Mouse (Mus musculus) heart, embryonic 14.5 days (tissue): ENCODE results near the gene Suclg1. TPM values are rescaled to one million over a fixed set of nuclear protein-coding genes. Genes with fewer than 3 reads are reported as not detected.

Experiments
- ATAC-seq: fragments of 200-750 bp; cut with Nextera tagmentation; 2 replicates; pipeline ENCODE4 v1.8.0; 2017; ENCODE audit warnings: low read depth, moderate TSS enrichment; ENCODE audit not compliant: insufficient number of reproducible peaks, insufficient read depth, low FRiP score
- H3K27ac ChIP-seq, 2 experiments: fragments of 200-500 bp in 1 of 2; fragments of 300-500 bp in 1 of 2; sonication (generic) in 1 of 2; replicated peaks in 1 of 2; 2 replicates each; pipeline ENCODE4 v1.5.1; 2012 to 2014; ENCODE audit warnings: low read depth in 2 of 2, low read length in 2 of 2, control low read depth in 1 of 2, mild to moderate bottlenecking in 1 of 2, mixed read lengths in 1 of 2; ENCODE audit not compliant: control insufficient read depth in 1 of 2, insufficient read depth in 1 of 2
- H3K27me3 ChIP-seq: fragments of 300-500 bp; sonication (generic); 2 replicates; pipeline ENCODE4 v1.6.1; 2014; ENCODE audit warnings: mild to moderate bottlenecking, low read length, control low read depth; ENCODE audit not compliant: control insufficient read depth, insufficient read depth
- H3K36me3 ChIP-seq: fragments of 300-500 bp; sonication (generic); 2 replicates; pipeline ENCODE4 v1.6.1; 2014; ENCODE audit warnings: mild to moderate bottlenecking, control low read depth, low read length, mixed read lengths; ENCODE audit not compliant: control insufficient read depth, insufficient read depth
- H3K4me1 ChIP-seq, 2 experiments: fragments of 200-500 bp in 1 of 2; fragments of 300-500 bp in 1 of 2; sonication (generic) in 1 of 2; 2 replicates each; pipeline ENCODE4 v1.6.1; 2012 to 2014; ENCODE audit warnings: low read length in 2 of 2, control low read depth in 1 of 2, mixed read lengths in 1 of 2; ENCODE audit not compliant: control insufficient read depth in 2 of 2, insufficient read depth in 2 of 2
- H3K4me2 ChIP-seq: fragments of 300-500 bp; sonication (generic); 2 replicates; pipeline ENCODE4 v1.6.1; 2014; ENCODE audit warnings: mild to moderate bottlenecking, low read length
- H3K4me3 ChIP-seq, 2 experiments: fragments of 200-500 bp in 1 of 2; fragments of 300-500 bp in 1 of 2; sonication (generic) in 1 of 2; 2 replicates each; pipeline ENCODE4 v1.5.1; 2012 to 2014; ENCODE audit warnings: low read length in 2 of 2, mild to moderate bottlenecking in 2 of 2, control low read depth in 1 of 2, low read depth in 1 of 2, moderate library complexity in 1 of 2; ENCODE audit not compliant: control insufficient read depth in 1 of 2, insufficient read depth in 1 of 2
- H3K9ac ChIP-seq: fragments of 300-500 bp; sonication (generic); 2 replicates; pipeline ENCODE4 v1.6.1; 2014; ENCODE audit warnings: mild to moderate bottlenecking, low read length
- H3K9me3 ChIP-seq: fragments of 300-500 bp; sonication (generic); 2 replicates; pipeline ENCODE4 v1.6.1; 2016; ENCODE audit warnings: low read length, control low read depth; ENCODE audit not compliant: control insufficient read depth
- WGBS: fragments of 180-500 bp; shearing (Covaris S2); extraction: QIAGEN DNeasy Blood & Tissue Kit; methylation state at CpG from one replicate; pipeline ENCODE4 v1.1.7; 2014; 5-methylcytosine and 5-hydroxymethylcytosine counted together
- polyA plus RNA-seq: library from polyadenylated mRNA; unstranded; fragments of >200 nt; fragmentation: Nextera tagmentation; extraction: Ambion mirVana; gene quantifications from 2 replicates; pipeline ENCODE4 v1.2.1, GENCODE M21; 2014

The Suclg1 gene
- polyA plus RNA-seq, 1 experiment from 2014 or later = 333 TPM

DNA sequence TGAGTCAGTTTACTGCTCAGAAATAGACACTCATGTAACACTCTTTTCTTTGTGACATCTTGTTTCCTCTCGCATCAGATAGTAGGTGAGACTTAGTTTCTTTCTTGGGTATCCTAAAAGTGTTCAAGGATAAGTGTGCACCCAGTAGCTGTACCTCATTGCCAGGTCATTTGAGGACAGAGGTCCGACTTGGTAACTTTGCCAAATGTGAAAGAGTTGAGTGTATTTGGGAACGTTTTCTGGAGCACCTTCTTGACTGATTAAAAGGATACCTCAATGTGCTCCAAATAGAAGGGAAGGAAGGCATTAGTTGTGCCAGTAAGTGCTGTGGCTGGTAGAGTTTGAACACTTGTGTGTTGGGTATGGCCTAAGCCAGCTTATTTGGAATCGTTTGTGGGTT lies 1.7 kb downstream of the Suclg1 start:
- H3K36me3 ChIP-seq = no peaks in the 10 kb centered on the region
- peak overlapping the region; percentile 88 for H3K4me2 ChIP-seq
- H3K27ac ChIP-seq = no peak overlapping the region
- peak overlapping the region; percentile 98 for H3K9ac ChIP-seq
- peak overlapping the region in 1 of 2 experiments; percentile 97; a peak in 2 of 4 replicates for H3K4me3 ChIP-seq
- no peaks in the 10 kb centered on the region for H3K9me3 ChIP-seq
- peaks cover 9 to 30% of the 10 kb centered on the region in 2 experiments; a peak in 3 of 4 replicates for H3K4me1 ChIP-seq
- no peak for ATAC-seq
- WGBS = 77% methylated on average over 4 of the region's 4 CpGs
- no peaks in the 10 kb centered on the region for H3K27me3 ChIP-seq

DNA sequence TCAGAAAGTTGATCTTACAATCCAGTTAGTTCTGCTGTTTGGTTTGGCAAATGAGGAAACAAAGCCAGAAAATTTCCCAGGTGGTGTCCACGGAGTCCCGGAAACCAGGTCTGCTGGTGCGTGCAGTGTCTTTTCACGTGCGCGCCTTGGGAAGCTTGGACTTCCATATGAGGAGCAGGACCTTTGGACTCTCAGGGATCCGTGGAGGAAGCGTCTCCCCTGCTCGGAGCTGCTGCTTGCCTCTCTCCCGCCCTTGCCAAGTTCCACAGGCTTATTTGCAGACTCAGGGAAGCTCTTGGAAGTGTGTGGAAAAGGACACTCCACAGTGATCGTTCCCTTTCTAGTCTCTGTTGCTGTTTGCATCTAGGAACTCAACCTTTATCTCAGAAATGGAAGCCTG lies 3.2 kb downstream of the Suclg1 start:
- no peak overlapping the region for H3K4me2 ChIP-seq
- WGBS = 88% methylated on average over 11 of the region's 11 CpGs
- H3K36me3 ChIP-seq = peaks cover 2% of the 10 kb centered on the region
- no peaks in the 10 kb centered on the region for H3K9me3 ChIP-seq
- H3K4me1 ChIP-seq = peaks cover 9 to 33% of the 10 kb centered on the region in 2 experiments; a peak in 3 of 4 replicates
- H3K9ac ChIP-seq = no peak overlapping the region
- no peak overlapping the region for H3K27ac ChIP-seq
- no peak overlapping the region for H3K4me3 ChIP-seq
- no peaks in the 10 kb centered on the region for H3K27me3 ChIP-seq
- ATAC-seq = no peak

DNA sequence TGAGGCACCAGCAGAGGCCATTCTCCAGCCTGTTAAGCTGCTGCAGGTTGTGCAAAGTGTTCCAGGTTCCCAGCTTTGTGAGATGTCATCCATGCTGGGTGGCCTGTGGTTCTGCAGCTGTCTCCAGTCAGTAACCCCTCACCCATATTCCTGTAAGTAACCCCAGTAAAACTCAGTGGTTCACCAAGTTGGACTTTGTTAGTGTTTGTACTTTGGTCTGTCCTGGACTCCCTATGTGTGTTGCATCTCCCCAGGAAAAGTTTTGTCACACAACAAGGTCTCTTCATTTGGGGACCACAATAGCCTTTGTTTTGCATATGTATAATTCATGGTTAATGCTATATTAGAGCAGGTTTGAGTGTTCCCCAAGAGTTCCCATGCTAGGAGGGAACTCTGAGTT lies 4.2 kb downstream of the Suclg1 start:
- Histone ChIP-seq H3K27me3 (no peaks in the 10 kb centered on the region), H3K9ac (no peak overlapping the region), H3K9me3 (no peaks in the 10 kb centered on the region), H3K36me3 (peaks cover 13% of the 10 kb centered on the region), H3K4me2 (no peak overlapping the region), H3K27ac (no peak overlapping the region), H3K4me3 (no peak overlapping the region), H3K4me1 (peaks cover 9 to 33% of the 10 kb centered on the region in 2 experiments; a peak in 3 of 4 replicates)
- ATAC-seq = no peak

GRCm38 (mm10) chr6:73253006-73253405 lies 4.8 kb downstream of the Suclg1 start:
- Histone ChIP-seq H3K36me3 (peaks cover 19% of the 10 kb centered on the region), H3K27ac (no peak overlapping the region), H3K4me3 (no peak overlapping the region), H3K4me1 (peaks cover 9 to 33% of the 10 kb centered on the region in 2 experiments; a peak in 3 of 4 replicates), H3K4me2 (no peak overlapping the region), H3K27me3 (no peaks in the 10 kb centered on the region), H3K9me3 (no peaks in the 10 kb centered on the region), H3K9ac (no peak overlapping the region)
- no peak for ATAC-seq
- 86% methylated on average over 2 of the region's 2 CpGs for WGBS

GRCm38 (mm10) chr6:73253584-73253983 lies 5.4 kb downstream of the Suclg1 start:
- H3K4me1 ChIP-seq = peaks cover 9 to 33% of the 10 kb centered on the region in 2 experiments; a peak in 3 of 4 replicates
- 70% methylated on average over 4 of the region's 4 CpGs for WGBS
- no peak for ATAC-seq
- no peak overlapping the region; a peak in 1 of 4 replicates for H3K27ac ChIP-seq
- no peak overlapping the region for H3K9ac ChIP-seq
- H3K4me3 ChIP-seq = no peak overlapping the region
- H3K27me3 ChIP-seq = no peaks in the 10 kb centered on the region
- peaks cover 25% of the 10 kb centered on the region for H3K36me3 ChIP-seq
- no peak overlapping the region for H3K4me2 ChIP-seq
- no peaks in the 10 kb centered on the region for H3K9me3 ChIP-seq

GRCm38 (mm10) chr6:73254307-73255228 lies 6.4 kb downstream of the Suclg1 start:
- Histone ChIP-seq H3K9me3 (no peaks in the 10 kb centered on the region), H3K9ac (no peak overlapping the region), H3K4me1 (peaks cover 9 to 29% of the 10 kb centered on the region in 2 experiments; a peak in 3 of 4 replicates), H3K27ac (0 out of 4 replicates have a peak overlapping the region, but pooled peaks have one; percentile 9 to 17), H3K4me3 (no peak overlapping the region), H3K27me3 (no peaks in the 10 kb centered on the region), H3K36me3 (peaks cover 34% of the 10 kb centered on the region), H3K4me2 (no peak overlapping the region)
- peak; percentile 64; the same call in 1 of the 2 replicates for ATAC-seq
- 65% methylated on average over 9 of the region's 9 CpGs for WGBS

DNA sequence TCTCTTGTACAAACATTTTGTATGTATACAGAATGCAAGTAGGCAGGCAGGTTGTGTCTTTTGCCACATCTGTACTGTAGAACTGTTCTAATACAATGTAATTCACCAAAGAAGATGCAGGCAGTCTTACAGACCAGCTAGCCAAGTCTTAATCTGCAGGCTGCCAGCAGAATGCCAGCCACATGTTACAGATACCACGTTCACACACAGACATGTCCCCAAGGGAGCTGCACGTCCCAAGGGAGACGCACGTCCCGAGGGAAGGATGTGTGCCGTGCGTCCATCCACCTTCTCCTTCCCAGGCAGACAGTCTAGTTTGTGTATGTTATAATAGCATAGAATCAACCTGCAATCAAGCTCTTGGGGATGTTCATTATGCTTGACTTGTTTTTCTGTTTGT lies 8.9 kb downstream of the Suclg1 start:
- no peaks in the 10 kb centered on the region for H3K9me3 ChIP-seq
- H3K36me3 ChIP-seq = peaks cover 59% of the 10 kb centered on the region
- H3K4me3 ChIP-seq = no peak overlapping the region
- H3K27me3 ChIP-seq = no peaks in the 10 kb centered on the region
- H3K9ac ChIP-seq = no peak overlapping the region
- no peak for ATAC-seq
- no peak overlapping the region for H3K27ac ChIP-seq
- H3K4me1 ChIP-seq = peaks cover 9 to 21% of the 10 kb centered on the region in 2 experiments; a peak in 3 of 4 replicates
- 94% methylated on average over 7 of the region's 7 CpGs for WGBS
- H3K4me2 ChIP-seq = no peak overlapping the region
